Mouse (Mus musculus) hindbrain, postnatal 0 days (tissue): ENCODE measurements around the gene Nhej1. TPM values are rescaled to one million over a fixed set of nuclear protein-coding genes. Genes with fewer than 3 reads are reported as not detected.

Source experiments
- ATAC-seq: fragments of 200-750 bp; cut with Nextera tagmentation; 2 replicates; pipeline ENCODE4 v1.8.0; 2017; ENCODE audit warnings: mild to moderate bottlenecking, moderate TSS enrichment, moderate library complexity
- DNase-seq: peaks from one replicate; pipeline ENCODE4 v3.0.0-alpha.2; 2015; ENCODE audit warnings: low spot score
- H3K27ac ChIP-seq: fragments of 300-500 bp; sonication (generic); 2 replicates; pipeline ENCODE4 v1.5.1; 2014; ENCODE audit warnings: mild to moderate bottlenecking
- H3K27me3 ChIP-seq: fragments of 300-500 bp; sonication (generic); 2 replicates; pipeline ENCODE4 v1.6.1; 2014; ENCODE audit warnings: low read length, mixed read lengths; ENCODE audit not compliant: insufficient read depth
- H3K36me3 ChIP-seq: fragments of 300-500 bp; sonication (generic); 2 replicates; pipeline ENCODE4 v1.6.1; 2014; ENCODE audit warnings: low read length, mixed read lengths; ENCODE audit not compliant: insufficient read depth
- H3K4me1 ChIP-seq: fragments of 300-500 bp; sonication (generic); 2 replicates; pipeline ENCODE4 v1.6.1; 2014; ENCODE audit warnings: antibody characterized with exemption, low read length, mixed read lengths; ENCODE audit not compliant: insufficient read depth
- H3K4me2 ChIP-seq: fragments of 300-500 bp; sonication (generic); 2 replicates; pipeline ENCODE4 v1.6.1; 2014; ENCODE audit warnings: low read depth, mild to moderate bottlenecking, low read length, moderate library complexity, mixed read lengths
- H3K4me3 ChIP-seq: fragments of 300-500 bp; sonication (generic); 2 replicates; pipeline ENCODE4 v1.5.1; 2014; ENCODE audit warnings: low read length
- H3K9ac ChIP-seq: fragments of 300-500 bp; sonication (generic); replicated peaks from 2 replicates; pipeline ENCODE4 v1.6.1; 2014; ENCODE audit warnings: mild to moderate bottlenecking, low read length, moderate library complexity, mixed read lengths
- H3K9me3 ChIP-seq: fragments of 300-500 bp; sonication (generic); 2 replicates; pipeline ENCODE4 v1.6.1; 2016; ENCODE audit warnings: low read length, mixed read lengths
- CTCF ChIP-seq: IDR thresholded peaks from 2 replicates; pipeline ENCODE4 v1.5.1; 2016; ENCODE audit warnings: antibody characterized with exemption, control low read depth, low read depth
- WGBS: fragments of 180-500 bp; shearing (Covaris S2); extraction: QIAGEN DNeasy Blood & Tissue Kit; methylation state at CpG from one replicate; pipeline ENCODE4 v1.1.7; 2014; 5-methylcytosine and 5-hydroxymethylcytosine counted together
- polyA plus RNA-seq: library from polyadenylated mRNA; unstranded; fragments of >200 nt; fragmentation: Nextera tagmentation; extraction: Ambion mirVana; gene quantifications from 2 replicates; pipeline ENCODE4 v1.2.1, GENCODE M21; 2015
- total RNA-seq: library from RNA; depleted of rRNA; stranded (reverse); fragments of >200 nt; gene quantifications from 2 replicates; pipeline ENCODE4 v1.2.3, GENCODE M21; 2014

The Nhej1 gene
- total and polyA plus RNA-seq, 2 experiments from 2014 or later: 4.4 to 5.2 TPM

DNA sequence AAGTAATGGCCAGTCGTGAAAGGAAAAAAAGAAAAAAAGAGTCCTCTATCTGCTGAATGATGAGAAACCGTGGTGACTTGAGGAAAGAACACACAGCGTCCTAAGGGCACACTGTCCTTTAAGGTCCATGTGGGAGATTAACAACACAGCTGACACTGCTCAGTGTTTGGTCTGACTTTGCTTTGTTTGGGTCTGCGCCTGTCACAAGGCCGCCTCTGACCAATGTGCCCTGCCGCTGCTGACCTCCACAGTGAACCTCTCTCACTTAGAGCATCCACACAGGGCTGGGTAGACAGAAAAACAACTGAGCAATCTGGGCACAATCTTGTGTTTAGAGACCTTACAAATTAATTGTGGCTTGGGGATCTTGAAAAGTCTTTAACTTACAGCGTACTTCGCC, 148.0 kb downstream of the Nhej1 start:
- no peaks in the 10 kb centered on the region for H3K9me3 ChIP-seq
- H3K4me2 ChIP-seq: no peak overlapping the region
- no peaks in the 10 kb centered on the region for H3K4me1 ChIP-seq
- H3K27ac ChIP-seq: no peak overlapping the region
- no peak for TF ChIP-seq CTCF
- DNase-seq (no peak), ATAC-seq (no peak)
- H3K27me3 ChIP-seq: no peaks in the 10 kb centered on the region
- H3K36me3 ChIP-seq: no peaks in the 10 kb centered on the region
- H3K9ac ChIP-seq: no peak overlapping the region
- no peak overlapping the region for H3K4me3 ChIP-seq
- WGBS: 83% methylated on average over 8 of the region's 8 CpGs

DNA sequence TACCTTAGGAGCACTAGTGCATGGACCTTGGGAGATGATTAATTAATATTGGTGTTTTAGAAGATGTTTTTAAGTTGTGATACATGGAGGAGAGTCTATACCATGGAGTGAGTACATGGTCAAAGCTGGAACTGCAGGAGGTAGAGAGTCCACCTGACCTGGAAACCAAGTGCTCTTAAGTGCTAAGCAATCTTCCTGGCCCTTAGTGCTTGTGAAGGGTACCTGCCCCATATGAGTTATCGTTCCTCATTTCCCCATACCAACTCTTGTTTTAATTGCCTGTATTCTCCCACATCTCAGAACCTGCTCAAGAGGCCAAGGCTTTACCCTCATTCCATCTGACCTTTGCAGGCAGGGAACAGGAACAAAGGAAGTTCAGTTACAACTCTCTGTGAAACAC, 149.1 kb downstream of the Nhej1 start:
- no peak overlapping the region for H3K27ac ChIP-seq
- H3K4me2 ChIP-seq: no peak overlapping the region
- ATAC-seq: no peak
- H3K9ac ChIP-seq: no peak overlapping the region
- no peaks in the 10 kb centered on the region for H3K4me1 ChIP-seq
- no peak for DNase-seq
- no peak overlapping the region for H3K4me3 ChIP-seq
- no peaks in the 10 kb centered on the region for H3K36me3 ChIP-seq
- no peak for TF ChIP-seq CTCF
- H3K27me3 ChIP-seq: no peaks in the 10 kb centered on the region
- no peaks in the 10 kb centered on the region for H3K9me3 ChIP-seq
- 94% methylated on average over 1 of the region's 1 CpGs for WGBS

- DNase-seq: no peak
- ATAC-seq: no peak
- 83% methylated on average over 6 of the region's 6 CpGs for WGBS
- no peak overlapping the region for H3K9ac ChIP-seq
- no peaks in the 10 kb centered on the region for H3K9me3 ChIP-seq
- no peaks in the 10 kb centered on the region for H3K36me3 ChIP-seq
- no peak for TF ChIP-seq CTCF
- no peaks in the 10 kb centered on the region for H3K4me1 ChIP-seq
- no peak overlapping the region for H3K4me3 ChIP-seq
- no peaks in the 10 kb centered on the region for H3K27me3 ChIP-seq
- H3K4me2 ChIP-seq: no peak overlapping the region
- no peak overlapping the region for H3K27ac ChIP-seq
Observed at GRCm38 (mm10) chr1:74973590-74973989, 151.4 kb downstream of the Nhej1 start.

- no peak overlapping the region for H3K4me2 ChIP-seq
- ATAC-seq (no peak), DNase-seq (no peak)
- no peak for TF ChIP-seq CTCF
- no peaks in the 10 kb centered on the region for H3K4me1 ChIP-seq
- no peak overlapping the region for H3K4me3 ChIP-seq
- H3K27ac ChIP-seq: no peak overlapping the region
- H3K27me3 ChIP-seq: no peaks in the 10 kb centered on the region
- no peak overlapping the region for H3K9ac ChIP-seq
- WGBS: 56% methylated on average over 4 of the region's 4 CpGs
- H3K9me3 ChIP-seq: no peaks in the 10 kb centered on the region
- no peaks in the 10 kb centered on the region for H3K36me3 ChIP-seq
Observed at GRCm38 (mm10) chr1:74971353-74972050, 153.5 kb downstream of the Nhej1 start.

DNA sequence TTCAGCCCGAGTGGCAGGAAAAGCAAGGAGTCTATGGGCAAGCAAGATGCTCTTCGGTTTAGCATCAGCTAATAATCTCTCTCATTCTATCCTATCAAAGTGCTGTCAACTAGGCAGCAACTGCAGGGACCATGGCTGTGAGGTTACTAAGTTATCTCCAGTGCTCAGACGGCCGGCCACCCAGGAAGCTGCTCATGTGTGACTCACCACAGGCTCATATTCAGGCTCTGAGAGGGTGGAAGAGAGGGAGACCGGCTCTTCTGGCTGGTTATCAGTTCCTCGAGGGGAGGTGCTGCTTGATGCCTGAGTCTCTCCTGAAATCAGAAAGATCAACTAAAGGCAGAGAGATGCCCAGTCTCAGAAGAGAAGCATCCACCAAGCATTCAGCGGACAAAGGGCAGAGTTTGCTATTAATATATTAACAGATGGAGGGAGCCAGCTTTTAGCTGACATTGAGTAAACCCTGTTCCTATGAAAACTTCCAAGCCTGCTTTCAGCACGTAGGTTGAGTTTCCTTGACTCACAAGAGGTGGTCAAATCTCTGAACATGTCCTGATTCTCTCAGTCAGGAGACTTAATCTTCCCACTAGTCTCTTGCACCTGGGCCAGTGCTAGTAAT, 156.9 kb downstream of the Nhej1 start:
- ATAC-seq (no peak), DNase-seq (no peak)
- TF ChIP-seq CTCF: no peak
- no peaks in the 10 kb centered on the region for H3K36me3 ChIP-seq
- H3K27ac ChIP-seq: no peak overlapping the region
- H3K9me3 ChIP-seq: no peaks in the 10 kb centered on the region
- H3K9ac ChIP-seq: no peak overlapping the region
- WGBS: 77% methylated on average over 8 of the region's 8 CpGs
- no peaks in the 10 kb centered on the region for H3K27me3 ChIP-seq
- H3K4me1 ChIP-seq: peaks cover 4% of the 10 kb centered on the region; the same call in 1 of the 2 replicates
- H3K4me2 ChIP-seq: no peak overlapping the region
- no peak overlapping the region for H3K4me3 ChIP-seq

GRCm38 (mm10) chr1:74964494-74965215, 160.3 kb downstream of the Nhej1 start:
- WGBS: 17% methylated on average over 16 of the region's 16 CpGs
- Histone ChIP-seq H3K27me3 (no peaks in the 10 kb centered on the region), H3K4me3 (no peak overlapping the region), H3K9me3 (no peaks in the 10 kb centered on the region), H3K27ac (no peak overlapping the region), H3K36me3 (no peaks in the 10 kb centered on the region), H3K9ac (no peak overlapping the region), H3K4me2 (peak overlapping the region; percentile 43; the same call in 1 of the 2 replicates), H3K4me1 (peaks cover 4% of the 10 kb centered on the region; the same call in 1 of the 2 replicates)
- peak; percentile 92 for DNase-seq
- peak; percentile 40; the same call in 1 of the 2 replicates for ATAC-seq
- peak; percentile 83 for TF ChIP-seq CTCF
